Mouse (Mus musculus) spleen, adult 12 weeks (tissue): ENCODE measurements around the gene Gfod1.

ENCODE experiments used
- DNase-seq: peaks from one replicate; pipeline ENCODE4 v3.0.0; 2022; ENCODE audit warnings: low spot score

Gfod1 gene

GRCm38 (mm10) chr13:43230842-43231241 is 73.1 kb downstream of the Gfod1 start:
- DNase-seq: no peak

- no peak for DNase-seq
These were observed 73.7 kb downstream of the Gfod1 start for GRCm38 (mm10) chr13:43230238-43230637.

- DNase-seq: no peak
These were observed 74.2 kb downstream of the Gfod1 start for GRCm38 (mm10) chr13:43229767-43230166.

- no peak for DNase-seq
These were observed 75.8 kb downstream of the Gfod1 start for GRCm38 (mm10) chr13:43228141-43228540.

GRCm38 (mm10) chr13:43226041-43226440 is 77.9 kb downstream of the Gfod1 start:
- DNase-seq: no peak

GRCm38 (mm10) chr13:43225161-43225560 is 78.8 kb downstream of the Gfod1 start:
- DNase-seq: no peak

- DNase-seq: no peak
These were observed 81.9 kb downstream of the Gfod1 start for GRCm38 (mm10) chr13:43222084-43222483.

- no peak for DNase-seq
These were observed 82.7 kb downstream of the Gfod1 start for GRCm38 (mm10) chr13:43221290-43221689.

GRCm38 (mm10) chr13:43220635-43221034 is 83.3 kb downstream of the Gfod1 start:
- DNase-seq: no peak

GRCm38 (mm10) chr13:43218764-43219163 is 85.2 kb downstream of the Gfod1 start:
- no peak for DNase-seq

- no peak for DNase-seq
These were observed 85.7 kb downstream of the Gfod1 start for GRCm38 (mm10) chr13:43218284-43218683.

- no peak for DNase-seq
These were observed 86.3 kb downstream of the Gfod1 start for GRCm38 (mm10) chr13:43217686-43218085.

GRCm38 (mm10) chr13:43217059-43217458 is 86.9 kb downstream of the Gfod1 start:
- no peak for DNase-seq

- DNase-seq: no peak
These were observed 87.8 kb downstream of the Gfod1 start for GRCm38 (mm10) chr13:43215994-43216706.

- DNase-seq: no peak
These were observed 88.6 kb downstream of the Gfod1 start for GRCm38 (mm10) chr13:43215144-43215993.

- DNase-seq: no peak
These were observed 91.6 kb downstream of the Gfod1 start for GRCm38 (mm10) chr13:43212338-43212737.

GRCm38 (mm10) chr13:43210956-43211355 is 93.0 kb downstream of the Gfod1 start:
- DNase-seq: no peak

GRCm38 (mm10) chr13:43209560-43209959 is 94.4 kb downstream of the Gfod1 start:
- no peak for DNase-seq

- DNase-seq: no peak
These were observed 95.0 kb downstream of the Gfod1 start for GRCm38 (mm10) chr13:43208914-43209439.

- DNase-seq: no peak
These were observed 97.8 kb downstream of the Gfod1 start for GRCm38 (mm10) chr13:43206118-43206683.

- no peak for DNase-seq
These were observed 100.3 kb downstream of the Gfod1 start for GRCm38 (mm10) chr13:43203641-43204040.

- no peak for DNase-seq
These were observed 100.7 kb downstream of the Gfod1 start for GRCm38 (mm10) chr13:43203234-43203633.

GRCm38 (mm10) chr13:43202351-43202750 is 101.6 kb downstream of the Gfod1 start:
- DNase-seq: no peak
